Mouse (Mus musculus) midbrain, embryonic 11.5 days (tissue): Measurements from ENCODE around the gene Gm7879. TPM values are rescaled to one million over a fixed set of nuclear protein-coding genes. Genes with fewer than 3 reads are reported as not detected.
A peak's percentile ranks its signal among the peaks of the same experiment; 100 is the strongest.
"Not testable (repeated sequence)": the region's sequence is repeated elsewhere in the genome, so short reads cannot be mapped to it uniquely, and the experiment has no call there.

ENCODE experiments used
- ATAC-seq: fragments of 200-750 bp; cut with Nextera tagmentation; 2 replicates; pipeline ENCODE4 v1.8.0; 2017; ENCODE audit warnings: moderate TSS enrichment, moderate library complexity; ENCODE audit not compliant: low FRiP score
- DNase-seq: peaks from one replicate; pipeline ENCODE4 v3.0.0; 2015; ENCODE audit warnings: low spot score; ENCODE audit errors: missing footprints
- H3K27ac ChIP-seq: fragments of 300-500 bp; sonication (generic); 2 replicates; pipeline ENCODE4 v1.5.1; 2014; ENCODE audit warnings: low read depth, low read length
- H3K27me3 ChIP-seq: fragments of 300-500 bp; sonication (generic); 2 replicates; pipeline ENCODE4 v1.6.1; 2014; ENCODE audit warnings: mild to moderate bottlenecking, low read length, moderate library complexity, mixed read lengths; ENCODE audit not compliant: control insufficient read depth, insufficient read depth
- H3K36me3 ChIP-seq: fragments of 300-500 bp; sonication (generic); 2 replicates; pipeline ENCODE4 v1.6.1; 2014; ENCODE audit warnings: mild to moderate bottlenecking, low read length, moderate library complexity, mixed read lengths; ENCODE audit not compliant: control insufficient read depth, insufficient read depth
- H3K4me1 ChIP-seq: fragments of 300-500 bp; sonication (generic); 2 replicates; pipeline ENCODE4 v1.6.1; 2014; ENCODE audit warnings: low read length; ENCODE audit not compliant: control insufficient read depth, insufficient read depth
- H3K4me2 ChIP-seq: fragments of 300-500 bp; sonication (generic); 2 replicates; pipeline ENCODE4 v1.6.1; 2014; ENCODE audit warnings: mild to moderate bottlenecking, moderate library complexity
- H3K4me3 ChIP-seq: fragments of 300-500 bp; sonication (generic); 2 replicates; pipeline ENCODE4 v1.5.1; 2014; ENCODE audit warnings: low read depth, low read length
- H3K9ac ChIP-seq: fragments of 300-500 bp; sonication (generic); 2 replicates; pipeline ENCODE4 v1.6.1; 2014; ENCODE audit warnings: low read length
- H3K9me3 ChIP-seq: fragments of 300-500 bp; sonication (generic); 2 replicates; pipeline ENCODE4 v1.6.1; 2016; ENCODE audit warnings: low read length; ENCODE audit not compliant: control insufficient read depth
- WGBS: fragments of 180-500 bp; shearing (Covaris S2); extraction: QIAGEN DNeasy Blood & Tissue Kit; methylation state at CpG from one replicate; pipeline ENCODE4 v1.1.7; 2014; 5-methylcytosine and 5-hydroxymethylcytosine counted together
- polyA plus RNA-seq: library from polyadenylated mRNA; unstranded; fragments of >200 nt; fragmentation: Nextera tagmentation; extraction: Ambion mirVana; gene quantifications from 2 replicates; pipeline ENCODE4 v1.2.1, GENCODE M21; 2014

The Gm7879 gene
- polyA plus RNA-seq, result not detected in 2 replicates

DNA sequence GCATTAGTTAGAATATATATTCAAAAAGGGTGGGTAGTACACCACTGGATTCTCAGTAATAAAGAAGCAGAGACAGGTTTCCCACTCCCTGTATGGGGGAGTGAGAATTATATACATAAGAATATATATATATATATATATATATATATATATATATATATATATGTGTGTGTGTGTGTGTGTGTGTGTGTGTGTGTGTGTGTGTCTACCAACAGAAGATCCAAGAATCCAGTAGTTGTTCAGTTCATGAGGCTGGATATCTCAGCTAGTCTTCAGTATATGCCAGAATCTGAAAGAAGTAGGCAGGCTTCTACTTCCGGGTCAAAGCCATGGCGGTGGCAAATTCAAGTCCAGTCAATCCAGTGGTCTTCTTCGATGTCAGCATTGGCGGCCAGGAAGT, at the start of gene Gm7879:
TSS of gene Gm7879 (plus strand) at position 301 of the 400 bp plus-strand sequence.
- not testable (repeated sequence) for DNase-seq, H3K9ac ChIP-seq, H3K27ac ChIP-seq, H3K4me1 ChIP-seq, H3K4me3 ChIP-seq, H3K9me3 ChIP-seq, H3K27me3 ChIP-seq, H3K4me2 ChIP-seq, ATAC-seq, H3K36me3 ChIP-seq
- WGBS, result 91% methylated on average over 4 of the region's 4 CpGs

DNA sequence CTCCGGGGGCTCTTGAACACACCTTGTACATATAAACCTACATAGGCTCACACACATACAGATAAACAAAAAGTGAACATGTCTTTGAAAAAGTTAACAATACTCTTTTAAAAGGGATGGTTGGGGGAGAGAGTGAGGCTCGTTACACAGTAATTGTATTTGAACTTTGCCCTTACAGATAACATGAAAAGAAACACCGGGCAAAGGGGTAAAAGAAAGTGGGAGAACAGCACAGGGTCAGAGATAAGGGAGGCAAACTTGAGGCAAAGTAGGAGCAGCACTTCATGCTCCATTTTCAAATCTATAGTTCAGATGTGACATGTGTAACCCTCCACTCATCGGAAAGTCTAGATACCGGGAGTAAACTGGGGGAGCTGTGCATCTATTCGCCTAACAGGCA, 49.3 kb upstream of the Gm7879 start:
- H3K9me3 ChIP-seq, result no peaks in the 10 kb centered on the region
- no peak for DNase-seq

DNA sequence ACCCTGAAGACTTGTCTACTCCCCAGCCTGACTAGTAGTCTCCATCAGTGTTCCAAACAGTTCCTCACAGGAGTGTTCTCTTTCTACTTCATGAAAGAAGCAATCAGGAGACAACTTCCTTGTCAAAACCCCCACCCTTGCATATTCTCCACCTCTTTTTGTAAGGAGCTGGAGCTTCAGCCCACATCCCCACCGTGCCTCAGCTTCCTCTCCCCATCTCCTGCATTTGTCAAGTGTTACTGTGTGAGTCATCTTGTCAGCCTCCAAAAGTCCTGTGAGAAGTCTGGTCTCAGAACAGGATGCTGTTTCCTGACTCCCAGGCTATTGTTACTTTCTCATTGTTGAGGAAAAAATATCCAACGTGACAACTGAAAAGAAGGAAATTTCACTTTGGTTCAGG, 47.6 kb upstream of the Gm7879 start:
- Histone ChIP-seq H3K4me3 (no peak overlapping the region), H3K9ac (no peak overlapping the region), H3K9me3 (no peaks in the 10 kb centered on the region), H3K27ac (no peak overlapping the region), H3K4me2 (no peak overlapping the region), H3K27me3 (no peaks in the 10 kb centered on the region), H3K4me1 (peaks cover 9% of the 10 kb centered on the region; the same call in 1 of the 2 replicates), H3K36me3 (no peaks in the 10 kb centered on the region)
- WGBS, result 69% methylated on average over 2 of the region's 2 CpGs
- DNase-seq, result no peak
- no peak for ATAC-seq

More for the DNA sequence above, 49.3 kb upstream of the Gm7879 start:
- no peak for ATAC-seq
- Histone ChIP-seq H3K27ac (no peak overlapping the region), H3K9ac (no peak overlapping the region), H3K27me3 (no peaks in the 10 kb centered on the region), H3K4me1 (0 out of 2 replicates have a peak, but pooled peaks cover under 1% of the 10 kb centered on the region), H3K36me3 (no peaks in the 10 kb centered on the region), H3K4me2 (no peak overlapping the region), H3K4me3 (no peak overlapping the region)
- WGBS, result 92% methylated on average over 6 of the region's 6 CpGs

DNA sequence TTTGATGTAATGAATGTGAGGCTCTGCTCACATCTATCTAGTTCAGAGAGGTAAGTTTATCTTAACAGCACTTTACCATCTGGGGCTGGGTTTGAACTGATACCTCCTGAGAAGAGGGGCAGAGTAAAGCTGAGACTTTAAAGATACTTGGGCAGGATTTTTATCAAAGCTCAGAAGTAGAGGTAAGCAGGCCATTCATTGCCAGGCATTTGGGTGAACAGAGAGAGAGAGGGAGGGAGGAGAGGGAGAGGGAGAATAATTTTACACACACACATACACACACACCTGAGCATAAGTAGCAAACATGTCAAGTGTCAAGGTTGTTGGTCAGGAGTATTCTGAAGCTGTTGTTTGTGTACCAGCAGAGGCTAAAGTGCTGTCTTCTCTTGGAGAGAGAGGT, 44.7 kb upstream of the Gm7879 start, which contains the start of gene Cd38:
TSS of gene Cd38 (plus strand) at position 301 of the 400 bp plus-strand sequence.
- Histone ChIP-seq H3K4me2 (peak within 1 kb of the TSS; percentile 59), H3K36me3 (no peaks in the 10 kb centered on the region), H3K27me3 (no peaks in the 10 kb centered on the region), H3K27ac (no peak within 1 kb of the TSS), H3K4me3 (peak within 1 kb of the TSS; percentile 26), H3K9me3 (no peaks in the 10 kb centered on the region), H3K9ac (peak within 1 kb of the TSS; percentile 57), H3K4me1 (peaks cover 9% of the 10 kb centered on the region; the same call in 1 of the 2 replicates)
- no peak for DNase-seq
- ATAC-seq, result no peak

DNA sequence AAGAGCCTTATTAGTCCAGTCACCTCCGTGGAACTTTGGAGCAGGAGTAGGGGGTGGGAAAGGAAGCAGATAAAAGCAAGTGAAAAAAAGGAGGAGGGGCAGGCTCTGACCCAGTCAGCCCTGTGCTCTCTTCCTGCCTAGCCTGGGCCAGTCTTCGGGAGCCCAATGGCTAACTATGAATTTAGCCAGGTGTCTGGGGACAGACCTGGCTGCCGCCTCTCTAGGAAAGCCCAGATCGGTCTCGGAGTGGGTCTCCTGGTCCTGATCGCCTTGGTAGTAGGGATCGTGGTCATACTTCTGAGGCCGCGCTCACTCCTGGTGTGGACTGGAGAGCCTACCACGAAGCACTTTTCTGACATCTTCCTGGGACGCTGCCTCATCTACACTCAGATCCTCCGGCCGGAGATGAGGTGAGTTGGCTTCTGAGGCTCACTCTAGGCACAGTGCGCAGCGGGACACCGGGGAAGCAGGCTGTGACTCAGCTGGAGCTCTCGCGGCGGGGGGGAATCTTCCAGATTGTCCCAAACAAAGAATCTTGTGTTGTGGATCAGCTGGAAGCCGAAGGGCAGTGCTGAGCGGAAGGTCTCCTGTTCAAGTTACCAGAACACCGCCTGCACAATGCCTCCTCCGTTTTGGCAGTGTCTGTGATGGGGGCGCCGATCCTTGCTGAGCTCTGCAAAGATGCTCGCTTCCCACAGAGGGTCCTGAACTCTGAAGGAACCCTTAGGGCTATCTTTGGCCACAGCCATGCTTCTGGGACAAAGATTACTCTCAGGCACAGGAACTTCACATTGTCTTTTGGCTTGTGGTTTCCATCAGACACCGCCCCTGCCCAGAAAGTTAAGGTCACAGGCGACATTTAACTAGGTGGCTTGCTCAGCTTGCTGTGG, 44.0 kb upstream of the Gm7879 start:
- ATAC-seq (peak; percentile 63), DNase-seq (peak; percentile 93)
- Histone ChIP-seq H3K27ac (no peak overlapping the region), H3K9me3 (no peaks in the 10 kb centered on the region), H3K27me3 (no peaks in the 10 kb centered on the region), H3K4me2 (peak overlapping the region; percentile 59), H3K9ac (peak overlapping the region; percentile 57), H3K36me3 (no peaks in the 10 kb centered on the region), H3K4me3 (peak overlapping the region; percentile 26), H3K4me1 (peaks cover 9% of the 10 kb centered on the region; the same call in 1 of the 2 replicates)
- 5% methylated on average over 28 of the region's 28 CpGs for WGBS

DNA sequence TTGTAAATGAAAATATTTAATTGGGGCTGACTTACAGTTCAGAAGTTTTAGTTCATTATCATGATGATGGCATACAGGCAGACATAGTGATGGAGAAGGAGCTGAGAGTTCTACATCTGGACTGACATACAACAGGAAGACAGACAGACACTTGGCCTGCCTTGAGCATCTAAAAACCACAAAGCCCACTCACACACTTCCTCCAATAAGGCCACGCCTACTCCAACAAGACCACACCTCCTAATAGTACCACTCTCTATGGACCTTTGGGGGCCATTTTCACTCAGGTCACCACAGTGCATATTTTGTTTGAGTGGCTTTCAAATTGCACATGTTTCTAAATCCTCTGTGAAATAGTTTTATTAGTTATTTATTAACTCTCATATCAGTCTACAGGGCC, 41.1 kb upstream of the Gm7879 start:
- Histone ChIP-seq H3K4me2 (no peak overlapping the region), H3K27me3 (no peaks in the 10 kb centered on the region), H3K36me3 (no peaks in the 10 kb centered on the region), H3K27ac (no peak overlapping the region), H3K9ac (no peak overlapping the region), H3K4me3 (no peak overlapping the region), H3K9me3 (no peaks in the 10 kb centered on the region), H3K4me1 (peaks cover 9% of the 10 kb centered on the region; the same call in 1 of the 2 replicates)
- ATAC-seq (no peak), DNase-seq (no peak)
- WGBS, result 91% methylated on average over 1 of the region's 1 CpGs

DNA sequence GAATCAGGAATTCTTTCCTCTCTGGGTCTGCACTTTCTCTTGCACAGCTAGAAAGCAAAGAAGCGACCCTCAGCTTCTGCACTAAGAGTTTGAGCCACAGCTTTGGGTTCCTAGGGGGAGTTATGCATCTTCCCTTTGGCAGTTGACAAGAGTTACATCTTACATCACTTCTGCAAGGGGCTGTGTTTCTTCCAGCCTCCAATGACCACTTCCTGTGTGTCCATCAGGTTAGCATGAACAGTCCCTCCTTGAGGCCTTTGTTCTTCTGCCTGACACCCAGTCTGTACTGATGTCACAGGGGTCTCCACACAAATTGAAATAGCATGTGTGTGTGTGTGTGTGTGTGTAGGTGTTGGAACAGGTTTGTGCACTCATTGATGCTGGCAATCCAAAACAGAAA, 40.3 kb upstream of the Gm7879 start:
- 73% methylated on average over 1 of the region's 1 CpGs for WGBS
- Histone ChIP-seq H3K4me3 (no peak overlapping the region), H3K9ac (no peak overlapping the region), H3K4me2 (no peak overlapping the region), H3K4me1 (peaks cover 9% of the 10 kb centered on the region; the same call in 1 of the 2 replicates), H3K9me3 (no peaks in the 10 kb centered on the region), H3K27me3 (no peaks in the 10 kb centered on the region), H3K36me3 (no peaks in the 10 kb centered on the region), H3K27ac (no peak overlapping the region)
- DNase-seq (no peak), ATAC-seq (no peak)

DNA sequence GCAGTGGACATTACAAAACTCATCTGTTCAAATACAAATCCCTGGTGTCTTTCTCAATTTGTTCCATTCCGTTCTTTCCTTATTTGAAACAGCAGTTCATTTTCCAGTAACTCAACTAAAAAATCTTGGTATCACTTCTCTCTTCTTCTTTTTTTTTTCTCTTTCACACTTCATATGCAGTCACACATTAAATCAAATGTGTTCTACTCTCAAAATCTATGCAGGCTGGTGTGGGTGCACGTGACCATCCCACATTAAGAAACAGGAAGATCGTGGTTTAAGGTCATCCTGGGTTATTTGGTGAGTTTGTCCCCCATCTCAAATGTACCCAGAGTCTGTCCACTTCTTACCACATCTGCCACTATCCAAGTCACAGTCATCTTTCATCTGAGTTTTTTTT, 30.9 kb upstream of the Gm7879 start:
- Histone ChIP-seq H3K36me3 (no peaks in the 10 kb centered on the region), H3K27me3 (no peaks in the 10 kb centered on the region), H3K27ac (no peak overlapping the region), H3K4me3 (no peak overlapping the region), H3K4me1 (no peaks in the 10 kb centered on the region), H3K9me3 (no peaks in the 10 kb centered on the region), H3K9ac (no peak overlapping the region), H3K4me2 (no peak overlapping the region)
- WGBS, result 81% methylated on average over 3 of the region's 3 CpGs
- DNase-seq (no peak), ATAC-seq (no peak)

DNA sequence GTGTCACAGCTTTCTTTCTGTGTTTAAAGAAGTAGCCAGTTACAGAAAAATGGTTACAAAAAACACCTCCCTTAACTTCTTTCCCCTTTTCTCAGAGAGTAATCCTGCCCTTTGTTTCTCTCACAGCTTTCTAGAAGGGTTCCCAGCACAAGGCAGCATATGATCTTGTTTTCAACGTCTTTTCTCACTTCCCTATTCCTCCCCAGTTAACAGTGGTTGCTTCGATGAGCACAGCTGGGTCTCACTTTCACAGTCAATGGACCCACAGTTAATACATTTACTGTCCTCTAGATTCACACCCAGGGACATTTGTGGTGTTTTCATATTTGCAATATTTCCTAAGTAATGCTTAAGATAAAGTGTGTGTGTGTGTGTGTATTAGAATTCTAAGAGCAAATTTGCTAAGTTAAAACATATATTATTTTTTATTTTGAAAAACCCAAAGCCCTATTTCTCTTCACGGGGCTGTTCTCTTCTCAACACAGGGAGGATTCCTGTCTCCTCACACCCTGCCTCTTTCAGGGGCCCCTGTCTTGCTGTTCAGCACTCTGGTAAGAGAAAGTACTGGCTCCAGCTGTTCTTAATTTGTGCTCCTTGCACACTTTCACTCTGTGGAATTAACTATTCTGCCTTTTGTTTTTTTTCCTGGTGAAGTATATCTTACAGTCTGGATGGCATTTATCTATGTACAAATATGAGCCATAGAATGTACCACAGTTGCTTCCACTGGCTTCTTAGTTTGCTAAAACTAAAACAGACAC, 27.7 kb upstream of the Gm7879 start:
- no peaks in the 10 kb centered on the region for H3K36me3 ChIP-seq
- H3K4me2 ChIP-seq, result no peak overlapping the region
- WGBS, result 27% methylated on average over 3 of the region's 3 CpGs
- H3K9ac ChIP-seq, result no peak overlapping the region
- H3K4me1 ChIP-seq, result no peaks in the 10 kb centered on the region
- no peak for ATAC-seq
- no peak overlapping the region for H3K27ac ChIP-seq
- no peaks in the 10 kb centered on the region for H3K27me3 ChIP-seq
- no peak for DNase-seq
- H3K9me3 ChIP-seq, result no peaks in the 10 kb centered on the region
- no peak overlapping the region for H3K4me3 ChIP-seq
